Mouse (Mus musculus): ENCODE data around the gene Mtfp1.

GRCm38 (mm10) chr11:4104989-4105388, 9.7 kb upstream of the Mtfp1 start:
- TF ChIP-seq CTCF (IDR thresholded peaks at IDR 0.05; ENCODE audit: low read depth, low read length) (no peak), POLR2A (IDR thresholded peaks at IDR 0.05; ENCODE audit: extremely low read depth, insufficient read depth, low read length) (no peak)
